Mouse (Mus musculus) heart, postnatal 25 days (tissue): ENCODE data around the gene Gm13288. TPM values are rescaled to one million over a fixed set of nuclear protein-coding genes. Genes with fewer than 3 reads are reported as not detected.
"Not testable (repeated sequence)": the region's sequence is repeated elsewhere in the genome, so short reads cannot be mapped to it uniquely, and the experiment has no call there.

Experiments
- DNase-seq: peaks from one replicate; pipeline ENCODE4 v3.0.0; 2022; ENCODE audit warnings: low spot score
- intact Hi-C: fragments of 180-260 bp; cut with DNase I; formaldehyde crosslinking; loops from one replicate; pipeline ENCODE4 v1.15.1; 2025
- total RNA-seq, 2 experiments: library from RNA; stranded (reverse); gene quantifications; 2 replicates each; pipeline ENCODE4 v1.2.3; 2021

The Gm13288 gene
- total RNA-seq, 2 experiments from 2014 or later, result not detected

DNA sequence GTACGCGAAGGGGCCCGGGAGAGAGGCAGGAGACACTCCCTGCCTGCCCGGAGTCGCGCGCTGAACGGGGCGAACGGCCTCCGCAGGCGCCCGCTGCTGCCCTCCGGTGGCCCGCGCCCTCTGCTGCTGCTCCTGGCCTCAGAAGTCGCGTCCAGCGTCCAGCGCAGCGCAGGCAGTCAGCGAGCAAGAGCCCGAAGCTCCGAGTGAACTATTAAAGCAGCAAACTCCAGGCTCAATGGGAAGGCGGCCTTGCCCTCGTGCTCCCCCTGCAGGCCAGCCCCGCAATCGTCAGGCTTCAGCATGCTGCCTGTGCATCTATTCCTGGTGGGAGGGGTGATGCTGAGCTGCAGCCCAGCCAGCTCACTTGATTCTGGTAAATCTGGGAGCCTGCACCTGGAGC lies 8.2 kb upstream of the Gm13288 start, which contains the start of gene Gm13279:
TSS of gene Gm13279 (plus strand) at position 301 of the 400 bp plus-strand sequence.
- DNase-seq, intact Hi-C loops: not testable (repeated sequence)

DNA sequence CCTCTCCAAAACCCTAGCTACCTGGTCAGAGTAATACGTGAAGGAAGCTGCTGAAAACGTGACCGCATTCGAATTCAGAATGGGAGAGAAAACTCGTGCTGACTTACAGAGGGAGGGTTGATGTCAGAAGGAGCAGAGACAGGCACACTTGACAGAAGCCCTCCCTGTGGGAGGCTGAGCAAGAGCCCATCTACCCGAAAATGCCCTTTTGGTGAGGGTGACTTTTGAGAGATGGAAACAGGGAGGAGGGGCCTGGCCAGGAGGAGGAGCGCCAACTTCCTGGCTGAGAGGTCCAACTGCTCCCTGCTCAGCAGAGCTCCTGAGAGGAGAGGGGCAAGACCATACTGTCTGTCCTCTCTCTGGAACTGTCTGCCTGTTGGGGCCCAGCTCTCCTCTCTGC lies 6.0 kb upstream of the Gm13288 start, which contains the start of gene Gm13285:
TSS of gene Gm13285 (plus strand) at position 301 of the 400 bp plus-strand sequence.
- intact Hi-C loops, DNase-seq: not testable (repeated sequence)

DNA sequence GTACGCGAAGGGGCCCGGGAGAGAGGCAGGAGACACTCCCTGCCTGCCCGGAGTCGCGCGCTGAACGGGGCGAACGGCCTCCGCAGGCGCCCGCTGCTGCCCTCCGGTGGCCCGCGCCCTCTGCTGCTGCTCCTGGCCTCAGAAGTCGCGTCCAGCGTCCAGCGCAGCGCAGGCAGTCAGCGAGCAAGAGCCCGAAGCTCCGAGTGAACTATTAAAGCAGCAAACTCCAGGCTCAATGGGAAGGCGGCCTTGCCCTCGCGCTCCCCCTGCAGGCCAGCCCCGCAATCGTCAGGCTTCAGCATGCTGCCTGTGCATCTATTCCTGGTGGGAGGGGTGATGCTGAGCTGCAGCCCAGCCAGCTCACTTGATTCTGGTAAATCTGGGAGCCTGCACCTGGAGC lies 2.4 kb upstream of the Gm13288 start, which contains the start of gene Gm13287:
TSS of gene Gm13287 (plus strand) at position 301 of the 400 bp plus-strand sequence.
- DNase-seq, intact Hi-C loops: not testable (repeated sequence)

DNA sequence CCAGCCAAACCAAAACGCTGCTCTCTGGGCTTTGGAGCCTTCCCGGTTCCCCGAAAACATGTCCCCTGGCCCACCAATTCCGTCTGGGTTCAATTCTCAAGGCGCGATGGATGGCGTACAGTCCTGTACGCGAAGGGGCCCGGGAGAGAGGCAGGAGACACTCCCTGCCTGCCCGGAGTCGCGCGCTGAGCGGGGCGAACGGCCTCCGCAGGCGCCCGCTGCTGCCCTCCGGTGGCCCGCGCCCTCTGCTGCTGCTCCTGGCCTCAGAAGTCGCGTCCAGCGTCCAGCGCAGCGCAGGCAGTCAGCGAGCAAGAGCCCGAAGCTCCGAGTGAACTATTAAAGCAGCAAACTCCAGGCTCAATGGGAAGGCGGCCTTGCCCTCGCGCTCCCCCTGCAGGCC lies 430 bp downstream of the Gm13288 start:
- peak; percentile 21 for DNase-seq
- intact Hi-C loops, result not testable (repeated sequence)

DNA sequence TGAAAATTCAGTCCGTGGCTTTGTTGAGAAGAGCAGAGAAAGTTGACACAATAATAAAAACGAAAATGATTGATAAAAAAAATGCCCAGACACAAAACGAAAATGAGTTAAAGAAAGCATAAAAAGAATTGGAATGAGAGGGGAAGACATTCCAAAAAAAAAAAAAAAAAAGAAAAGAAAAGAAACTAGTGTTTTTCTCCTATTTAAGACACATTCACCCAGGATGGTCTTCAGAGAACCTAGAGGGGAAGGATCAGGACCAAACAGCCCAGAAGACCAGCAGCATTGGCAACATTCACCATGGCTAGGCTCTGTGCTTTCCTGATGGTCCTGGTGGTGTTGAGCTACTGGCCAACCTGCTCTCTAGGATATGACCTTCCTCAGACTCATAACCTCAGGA lies 10.6 kb downstream of the Gm13288 start, which contains the start of gene Ifna7:
TSS of gene Ifna7 (plus strand) at position 301 of the 400 bp plus-strand sequence.
- no peak for DNase-seq
- intact Hi-C loops, result no loop called here

DNA sequence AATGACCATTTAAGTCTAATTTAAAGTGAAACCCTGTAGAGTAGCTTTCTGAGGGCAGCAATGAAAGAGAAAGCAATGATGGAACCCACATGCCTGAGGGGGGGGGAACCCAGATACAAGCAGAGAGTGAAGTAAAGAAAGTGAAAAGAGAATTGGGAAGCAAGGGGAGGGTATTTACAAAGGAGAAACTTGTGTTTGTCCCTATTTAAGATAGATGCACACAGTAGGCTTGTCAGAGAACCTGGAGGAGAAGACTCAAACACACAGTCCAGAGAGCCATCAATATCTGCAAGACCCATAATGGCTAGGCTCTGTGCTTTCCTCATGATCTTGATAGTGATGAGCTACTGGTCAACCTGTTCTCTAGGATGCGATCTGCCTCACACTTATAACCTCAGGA lies 14.3 kb downstream of the Gm13288 start, which contains the start of gene Ifna11:
TSS of gene Ifna11 (plus strand) at position 301 of the 400 bp plus-strand sequence.
- DNase-seq, result no peak
- intact Hi-C loops, result loop anchor here (5.0 kb wide), 1 partner anchor 137 kb away; the partner anchor contains the start of gene Ifna2

DNA sequence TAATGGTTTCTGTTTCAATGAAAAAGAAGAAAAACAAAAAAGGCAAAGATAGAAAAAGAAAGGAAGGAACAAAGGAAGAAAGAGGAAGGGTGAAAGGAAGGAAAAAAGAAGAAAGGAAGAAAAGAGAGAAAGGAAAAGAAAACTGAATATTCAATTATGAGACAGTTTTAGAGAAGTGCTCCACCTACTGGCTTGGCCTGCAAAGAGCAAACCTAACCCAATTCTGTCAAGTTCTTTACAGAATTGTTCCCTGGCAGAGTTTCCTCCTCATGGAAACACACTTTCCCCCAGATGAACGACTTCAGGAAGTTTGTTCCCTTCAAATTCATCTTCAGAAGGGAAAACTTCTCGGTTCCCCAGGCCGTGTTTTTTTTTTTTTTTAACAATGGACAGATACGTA lies 17.7 kb downstream of the Gm13288 start:
- DNase-seq, result no peak
- intact Hi-C loops, result loop anchor here (5.0 kb wide), 1 partner anchor 141 kb away; the partner anchor contains the start of gene Ifna2

DNA sequence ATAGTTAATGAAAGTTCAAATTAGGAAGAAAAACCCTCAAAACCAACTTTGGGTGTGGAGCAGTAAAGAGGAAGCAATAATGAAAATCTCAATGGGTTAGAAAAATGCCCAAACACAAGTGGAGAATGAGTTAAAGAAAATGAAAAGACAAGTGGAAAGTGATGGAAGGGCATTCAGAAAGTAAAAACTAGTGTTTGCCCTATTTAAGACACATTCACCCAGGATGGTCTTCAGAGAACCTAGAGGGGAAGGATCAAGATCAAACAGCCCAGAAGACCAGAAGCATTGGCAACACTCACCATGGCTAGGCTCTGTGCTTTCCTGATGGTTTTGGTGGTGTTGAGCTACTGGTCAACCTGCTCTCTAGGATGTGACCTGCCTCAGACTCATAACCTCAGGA lies 21.8 kb downstream of the Gm13288 start, which contains the start of gene Ifna6:
TSS of gene Ifna6 (plus strand) at position 301 of the 400 bp plus-strand sequence.
- intact Hi-C loops, DNase-seq: not testable (repeated sequence)

DNA sequence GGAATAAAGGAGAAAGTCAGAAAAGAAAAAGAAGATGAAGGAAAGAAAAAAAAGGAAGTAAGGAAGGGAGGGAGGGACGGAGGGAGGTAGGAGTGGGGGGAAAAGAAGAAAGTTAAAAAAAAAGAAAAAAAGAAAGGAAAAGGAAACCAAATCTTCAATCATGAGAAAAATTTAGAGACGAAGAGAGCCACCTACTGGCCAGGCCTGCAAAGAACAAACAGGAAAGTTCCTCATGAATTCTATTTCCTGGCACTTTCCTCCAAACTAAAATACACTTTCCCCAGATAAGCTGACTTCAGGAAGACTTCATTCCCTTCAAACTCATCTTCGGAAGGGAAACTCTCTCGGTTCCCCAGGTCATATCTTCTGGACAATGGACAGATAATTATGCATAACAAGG lies 25.2 kb downstream of the Gm13288 start:
- no peak for DNase-seq

DNA sequence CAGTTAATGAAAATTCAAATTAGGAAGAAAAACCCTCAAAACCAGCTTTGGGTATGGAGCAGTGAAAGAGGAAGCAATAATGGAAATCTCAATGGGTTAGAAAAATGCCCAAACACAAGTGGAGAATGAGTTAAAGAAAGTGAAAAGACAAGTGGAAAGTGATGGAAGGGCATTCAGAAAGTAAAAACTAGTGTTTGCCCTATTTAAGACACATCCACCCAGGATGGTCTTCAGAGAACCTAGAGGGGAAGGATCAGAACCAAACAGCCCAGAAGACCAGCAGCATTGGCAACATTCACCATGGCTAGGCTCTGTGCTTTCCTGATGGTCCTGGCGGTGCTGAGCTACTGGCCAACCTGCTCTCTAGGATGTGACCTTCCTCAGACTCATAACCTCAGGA lies 29.9 kb downstream of the Gm13288 start, which contains the start of gene Ifna5:
TSS of gene Ifna5 (plus strand) at position 301 of the 400 bp plus-strand sequence.
- DNase-seq, intact Hi-C loops: not testable (repeated sequence)

More for the DNA sequence above, 25.2 kb downstream of the Gm13288 start:
- intact Hi-C loops, result no loop called here

DNA sequence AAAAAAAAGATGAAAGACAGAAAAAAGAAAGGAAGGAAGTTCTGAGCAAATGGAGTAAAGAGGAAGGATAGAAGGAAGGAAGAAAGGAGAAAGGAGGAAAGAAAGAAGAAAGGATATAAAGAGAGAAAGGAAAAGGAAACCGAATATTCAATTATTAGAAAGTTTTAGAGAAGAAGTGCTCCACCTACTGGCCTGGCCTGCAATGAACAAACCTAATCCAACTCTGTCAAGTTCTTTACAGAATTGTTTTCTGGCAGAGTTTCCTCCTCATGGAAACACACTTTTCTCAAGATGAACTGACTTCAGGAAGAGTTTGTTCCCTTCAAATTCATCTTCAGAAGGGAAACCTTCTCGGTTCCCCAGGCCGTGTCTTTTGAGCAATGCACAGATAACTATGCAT lies 33.5 kb downstream of the Gm13288 start:
- DNase-seq, result no peak
- intact Hi-C loops, result no loop called here

DNA sequence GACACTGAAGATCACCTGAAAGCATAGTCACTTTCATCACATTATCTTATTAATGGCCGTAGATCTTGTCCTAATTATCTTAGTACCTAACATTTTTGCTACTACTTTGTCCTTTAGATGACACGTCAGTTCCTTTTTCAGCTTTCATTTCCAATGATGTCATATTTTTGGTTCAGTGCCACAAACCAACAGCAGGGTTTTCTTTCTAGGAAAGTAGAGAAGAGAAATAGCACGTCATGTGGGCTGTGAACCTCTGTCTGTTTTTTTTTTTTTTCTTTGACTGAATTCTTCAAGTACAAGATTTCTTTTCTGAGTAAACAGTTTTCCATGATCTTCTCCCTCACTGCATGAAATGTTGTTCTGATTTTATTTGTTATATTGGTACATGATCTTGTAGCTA lies 34.7 kb downstream of the Gm13288 start:
- DNase-seq, result no peak
- intact Hi-C loops, result no loop called here

DNA sequence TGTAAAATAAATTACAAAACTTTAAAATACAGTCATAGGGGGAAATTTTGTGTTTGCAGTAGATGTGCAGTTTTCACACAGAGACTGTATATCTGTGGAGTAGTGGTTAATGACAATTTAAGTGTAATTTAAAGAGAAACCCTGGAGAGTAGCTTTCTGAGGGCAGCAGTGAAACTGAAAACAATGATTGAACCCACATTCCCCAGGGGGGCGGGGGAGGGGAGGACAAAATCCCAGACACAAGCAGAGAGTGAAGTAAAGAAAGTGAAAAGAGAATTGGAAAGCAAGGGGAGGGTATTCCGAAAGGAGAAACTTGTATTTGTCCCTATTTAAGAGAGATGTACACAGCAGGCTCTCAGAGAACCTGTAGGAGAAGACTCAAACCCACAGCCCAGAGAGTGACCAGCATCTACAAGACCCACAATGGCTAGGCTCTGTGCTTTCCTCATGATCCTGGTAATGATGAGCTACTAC lies 36.1 kb downstream of the Gm13288 start, which contains the start of gene Ifna4:
TSS of gene Ifna4 (plus strand) at position 424 of the 474 bp plus-strand sequence.
- DNase-seq, result no peak
- intact Hi-C loops, result no loop called here

DNA sequence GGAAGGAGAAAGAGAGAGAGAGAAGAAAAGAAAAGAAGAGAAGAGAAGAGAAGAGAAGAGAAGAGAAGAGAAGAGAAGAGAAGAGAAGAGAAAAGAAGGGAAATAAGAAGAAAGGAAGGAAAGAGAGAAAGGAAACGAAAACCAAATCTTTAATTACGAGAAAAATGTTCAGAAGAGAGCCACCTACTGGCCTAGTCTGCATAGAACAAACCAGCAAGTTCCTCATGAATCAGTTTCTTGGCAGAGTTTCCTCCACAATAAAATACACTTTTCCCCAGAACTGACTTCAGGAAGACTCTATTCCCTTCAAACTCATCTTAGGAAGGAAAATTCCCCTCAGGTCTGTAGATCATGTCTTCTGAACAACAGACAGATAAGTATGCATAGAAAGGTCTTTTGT lies 40.0 kb downstream of the Gm13288 start:
- intact Hi-C loops, result no loop called here
- no peak for DNase-seq

DNA sequence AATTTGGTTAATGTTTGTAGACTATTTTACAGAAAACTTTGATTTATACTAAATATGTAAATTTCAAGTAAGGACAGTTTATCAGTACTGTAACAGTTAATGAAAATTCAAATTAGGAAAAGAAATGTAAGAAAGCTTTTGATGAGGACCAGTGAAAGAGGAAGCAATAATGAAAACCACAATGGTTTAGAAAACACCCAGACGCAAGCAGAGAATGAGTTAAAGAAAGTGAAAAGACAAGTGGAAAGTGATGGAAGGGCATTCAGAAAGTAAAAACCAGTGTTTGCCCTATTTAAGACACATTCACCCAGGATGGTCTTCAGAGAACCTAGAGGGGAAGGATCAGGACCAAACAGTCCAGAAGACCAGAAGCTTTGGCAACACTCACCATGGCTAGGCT lies 44.4 kb downstream of the Gm13288 start, which contains the start of gene Ifna1:
TSS of gene Ifna1 (plus strand) at position 390 of the 400 bp plus-strand sequence.
- intact Hi-C loops, result no loop called here
- no peak for DNase-seq

DNA sequence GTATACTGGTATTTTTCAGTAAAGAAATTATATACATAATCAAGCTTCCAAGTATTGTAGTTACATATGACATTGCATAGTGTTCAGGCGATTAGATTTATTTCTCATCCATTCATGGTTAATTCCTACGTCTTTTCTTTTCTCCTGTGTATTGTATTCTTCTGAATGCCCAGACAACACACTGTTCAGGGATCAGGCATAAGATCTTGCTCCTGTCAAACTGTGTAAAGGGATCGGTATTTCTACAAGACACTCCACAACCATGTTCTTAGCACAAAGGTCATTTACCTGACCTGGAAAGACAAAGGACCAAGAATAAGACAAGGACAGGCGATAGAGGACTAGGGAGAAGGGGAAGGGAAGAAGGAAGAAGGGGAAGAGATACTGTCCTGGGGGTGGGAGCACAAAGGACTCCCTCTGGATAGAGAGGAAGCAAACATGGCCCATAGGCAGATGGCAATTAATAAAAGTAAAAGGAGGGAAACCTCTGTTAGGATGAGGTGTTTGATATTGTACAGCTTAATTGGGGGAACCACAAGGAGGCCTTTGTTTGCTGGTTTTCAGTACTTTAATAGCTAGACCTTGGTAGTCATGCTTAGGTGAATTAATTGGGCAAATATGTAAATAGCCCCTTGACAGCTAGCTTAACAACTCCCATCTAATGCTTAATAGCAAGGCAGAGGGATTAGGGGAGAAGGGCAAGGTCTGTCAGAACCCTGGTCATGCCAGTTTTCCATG lies 45.9 kb downstream of the Gm13288 start:
- DNase-seq, result no peak
- intact Hi-C loops, result no loop called here

Other genes starting within 250 kb of the Gm13288 start
- not detected for gene Ifna15, start 247.3 kb upstream of the Gm13288 start, total RNA-seq
- not detected for gene Ifna14, start 233.7 kb upstream of the Gm13288 start, total RNA-seq
- not detected for gene Ifna9, start 213.1 kb upstream of the Gm13288 start, total RNA-seq
- gene Ifna12, start 202.2 kb upstream of the Gm13288 start, total RNA-seq, result not detected
- not detected for gene C87499, start 171.1 kb upstream of the Gm13288 start, total RNA-seq
- not detected for gene Ifna13, start 161.1 kb upstream of the Gm13288 start, total RNA-seq
- gene Ifna16, start 128.6 kb upstream of the Gm13288 start, total RNA-seq, result not detected
- not detected for gene Ifna2, start 121.6 kb upstream of the Gm13288 start, total RNA-seq
- gene Ifnab, start 114.2 kb upstream of the Gm13288 start, total RNA-seq, result not detected
- under 1 TPM; 0.50 to 0.57 TPM for gene Gm26566, start 83.7 kb upstream of the Gm13288 start, total RNA-seq
- gene Klhl9, start 83.1 kb upstream of the Gm13288 start, total RNA-seq, result 10 to 100 TPM; 67.0 to 74.9 TPM
- gene Gm13271, start 50.7 kb upstream of the Gm13288 start, total RNA-seq, result not detected
- not detected for gene Gm13283, start 45.4 kb upstream of the Gm13288 start, total RNA-seq
- not detected for gene Gm13290, start 31.7 kb upstream of the Gm13288 start, total RNA-seq
- gene Gm13289, start 28.6 kb upstream of the Gm13288 start, total RNA-seq, result not detected
- gene Gm13272, start 25.7 kb upstream of the Gm13288 start, total RNA-seq, result not detected
- under 1 TPM in 1 of 2 experiments, not detected in 1; 0.18 TPM for gene Ifnz, start 23.4 kb upstream of the Gm13288 start, total RNA-seq
- not detected for gene Gm13276, start 19.8 kb upstream of the Gm13288 start, total RNA-seq
- not detected for gene Gm13277, start 16.9 kb upstream of the Gm13288 start, total RNA-seq
- gene Gm13278, start 14.0 kb upstream of the Gm13288 start, total RNA-seq, result not detected
- gene Gm13275, start 11.0 kb upstream of the Gm13288 start, total RNA-seq, result not detected
- gene Gm13279, start 8.1 kb upstream of the Gm13288 start, total RNA-seq, result not detected
- gene Gm13285, start 5.9 kb upstream of the Gm13288 start, total RNA-seq, result under 1 TPM in 1 of 2 experiments, not detected in 1; 0.22 TPM
- not detected for gene Gm13287, start 2.3 kb upstream of the Gm13288 start, total RNA-seq
- not detected for gene Ifna7, start 10.7 kb downstream of the Gm13288 start, total RNA-seq
- gene Ifna11, start 14.4 kb downstream of the Gm13288 start, total RNA-seq, result not detected
- gene Ifna6, start 21.9 kb downstream of the Gm13288 start, total RNA-seq, result not detected
- gene Ifna5, start 30.0 kb downstream of the Gm13288 start, total RNA-seq, result not detected
- gene Ifna4, start 36.3 kb downstream of the Gm13288 start, total RNA-seq, result not detected
- not detected for gene Ifna1, start 44.6 kb downstream of the Gm13288 start, total RNA-seq
- gene Ifne, start 74.7 kb downstream of the Gm13288 start, total RNA-seq, result not detected